Mouse (Mus musculus) urinary bladder, postnatal 14 days (tissue): ENCODE measurements around the gene Ostf1.
A peak's percentile ranks its signal among the peaks of the same experiment; 100 is the strongest.

Experiments used
- DNase-seq: peaks from one replicate; pipeline ENCODE4 v3.0.0; 2021; ENCODE audit warnings: low spot score

The Ostf1 gene

DNA sequence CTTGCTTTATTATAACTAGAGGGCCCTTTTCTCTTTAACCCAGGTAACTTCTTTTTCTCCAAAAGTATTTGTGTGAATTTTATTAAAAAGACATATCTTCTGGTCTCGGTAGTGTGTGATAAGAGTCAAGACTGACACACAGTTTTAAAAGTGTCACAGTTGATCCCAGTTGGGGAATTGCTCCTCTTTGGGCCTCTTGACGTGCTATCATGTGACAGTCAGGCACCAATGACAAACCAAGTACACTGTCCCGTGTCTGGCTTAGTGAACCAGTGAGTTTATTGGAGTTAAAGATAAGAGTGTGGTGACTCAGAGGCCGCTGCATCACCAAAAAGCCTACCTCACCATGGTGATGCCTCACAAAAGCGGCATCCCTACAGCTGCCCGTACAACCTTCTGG is 12.5 kb upstream of the Ostf1 start:
- no peak for DNase-seq

DNA sequence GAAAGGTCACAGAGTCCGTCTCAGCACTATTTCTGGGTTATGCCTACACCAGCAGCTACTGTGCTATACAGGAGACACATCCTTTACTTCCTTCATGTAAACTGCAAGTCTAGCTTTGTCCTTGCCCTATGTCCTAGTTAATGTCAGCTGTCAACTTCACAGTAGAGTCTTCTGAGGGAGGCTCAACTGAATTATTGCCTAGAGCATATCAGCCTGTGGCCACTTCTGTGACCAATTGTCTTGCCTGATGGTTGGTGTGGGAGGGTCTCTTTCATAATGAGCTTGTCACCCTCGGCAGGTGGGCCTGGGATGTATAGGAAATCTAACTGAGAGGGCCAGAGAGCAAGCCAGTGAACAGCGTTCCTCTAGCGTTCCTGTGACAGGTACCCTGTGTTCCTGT is 11.8 kb upstream of the Ostf1 start:
- DNase-seq: no peak

DNA sequence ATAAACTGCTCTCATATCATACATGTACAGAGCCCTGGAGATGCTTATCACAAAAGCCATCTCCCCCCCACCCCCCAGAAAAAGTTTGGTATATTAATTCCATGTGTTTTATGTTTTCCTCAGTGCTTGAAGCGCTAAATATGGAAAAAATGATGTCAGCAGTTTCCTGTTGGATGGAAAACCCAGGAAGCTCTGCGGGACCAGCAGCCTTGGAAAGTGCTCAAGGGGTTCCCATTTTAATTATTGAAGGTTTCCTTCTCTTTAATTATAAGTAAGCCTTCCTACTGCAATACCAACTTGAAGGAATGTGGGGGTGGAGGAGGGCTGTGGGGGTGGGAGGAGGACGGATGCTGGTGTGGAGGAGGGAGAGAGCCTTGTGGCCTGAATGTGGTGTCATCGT is 9.4 kb upstream of the Ostf1 start:
- DNase-seq: no peak

DNA sequence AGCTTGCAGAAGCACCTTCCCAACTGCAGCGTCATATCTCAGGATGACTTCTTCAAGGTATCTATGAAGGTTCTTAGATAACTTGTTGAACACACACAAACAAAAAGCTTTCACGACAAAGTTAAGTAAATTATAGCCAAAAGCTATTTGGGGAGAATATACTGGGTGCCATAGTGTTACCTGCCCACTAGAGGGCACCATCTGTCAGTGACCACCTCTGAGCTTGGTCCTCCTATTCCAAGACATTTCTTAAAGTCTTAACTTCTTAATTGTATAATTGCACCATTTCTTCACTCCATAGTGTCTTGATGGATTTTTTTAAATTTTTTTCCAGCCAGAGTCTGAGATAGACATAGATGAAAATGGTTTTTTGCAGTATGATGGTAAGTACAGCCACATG is 7.9 kb upstream of the Ostf1 start:
- DNase-seq: peak; percentile 12

DNA sequence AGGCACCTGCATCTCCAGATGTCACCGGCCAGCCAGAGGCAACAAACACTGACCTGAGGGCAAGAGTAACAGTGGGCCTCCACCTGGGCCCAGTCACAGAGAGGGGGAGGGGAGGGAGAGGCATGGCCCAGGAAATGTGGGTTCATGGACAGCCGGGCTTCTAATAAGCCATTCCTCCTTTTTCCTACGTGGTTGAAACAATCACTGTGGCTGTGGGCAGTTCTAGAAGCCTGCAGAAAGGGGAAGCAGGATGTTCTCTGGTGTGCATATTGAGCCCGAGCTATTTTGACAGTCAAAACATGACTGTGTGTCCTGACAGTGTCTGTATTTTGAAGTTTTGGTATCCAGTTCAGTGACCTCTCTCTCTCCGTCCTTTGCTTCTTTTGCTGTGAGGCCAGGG is 7.3 kb upstream of the Ostf1 start:
- DNase-seq: no peak

DNA sequence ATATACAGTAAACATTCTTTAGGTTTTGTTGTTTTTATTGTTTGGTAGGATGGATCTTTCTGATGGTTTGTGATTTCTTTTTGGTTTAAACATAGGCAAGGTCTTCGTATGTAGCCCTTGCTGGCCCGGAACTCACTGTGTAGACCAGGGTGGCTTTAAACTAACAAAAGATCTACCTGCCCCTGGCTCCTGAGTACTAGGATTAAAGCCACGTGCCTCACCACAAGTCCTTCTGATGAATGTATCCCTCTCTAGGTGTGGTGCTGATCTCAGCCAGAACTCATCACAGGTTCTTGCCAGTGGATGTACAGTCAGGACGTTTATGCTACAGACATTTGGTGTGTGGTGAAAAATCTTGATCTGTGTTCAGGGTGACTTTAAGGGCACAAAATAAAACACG is 6.3 kb upstream of the Ostf1 start:
- no peak for DNase-seq

DNA sequence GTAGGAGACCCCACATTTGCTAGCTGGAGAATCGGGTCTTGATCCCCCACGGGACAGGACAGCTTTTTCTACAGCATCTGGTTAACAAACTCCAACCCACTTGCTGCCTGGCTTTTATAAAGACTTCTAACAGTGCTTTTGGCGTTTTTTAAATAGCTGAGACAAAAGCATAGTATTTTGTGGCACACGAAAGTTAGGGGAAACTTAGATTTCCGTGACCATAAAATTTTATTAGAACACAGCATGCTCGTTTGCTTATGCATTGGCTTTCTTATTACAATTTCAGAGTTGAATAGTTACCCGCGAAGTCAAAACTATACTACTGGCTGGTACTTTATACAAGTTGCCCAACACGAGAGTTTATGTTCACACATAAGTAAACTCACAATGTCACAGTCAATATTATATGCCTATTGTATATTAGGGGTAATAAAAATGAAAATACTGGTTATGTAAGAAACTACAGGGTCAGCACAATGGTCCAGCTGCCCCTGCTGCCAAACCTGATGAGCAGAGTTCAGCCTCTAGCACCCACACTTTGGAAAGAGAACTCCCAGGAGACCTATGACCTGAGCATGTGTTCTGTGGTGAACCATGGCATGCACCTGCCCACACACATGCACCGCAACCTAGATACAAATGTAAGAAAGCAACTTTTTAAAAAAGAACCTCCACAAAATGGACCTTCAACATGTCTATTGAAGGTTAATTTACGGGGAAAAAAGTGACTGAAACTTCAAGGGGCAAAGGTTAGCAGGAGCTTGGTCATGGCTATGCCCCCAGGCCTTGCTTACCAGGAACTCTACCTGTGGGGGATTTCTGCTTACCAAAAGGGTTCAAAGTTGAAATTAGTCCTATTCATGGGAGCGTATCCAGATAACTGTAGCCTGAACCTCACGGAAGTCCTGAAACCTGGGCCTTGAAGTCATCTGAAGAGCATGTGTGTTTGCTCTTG is 885 bp upstream of the Ostf1 start:
- DNase-seq: no peak

DNA sequence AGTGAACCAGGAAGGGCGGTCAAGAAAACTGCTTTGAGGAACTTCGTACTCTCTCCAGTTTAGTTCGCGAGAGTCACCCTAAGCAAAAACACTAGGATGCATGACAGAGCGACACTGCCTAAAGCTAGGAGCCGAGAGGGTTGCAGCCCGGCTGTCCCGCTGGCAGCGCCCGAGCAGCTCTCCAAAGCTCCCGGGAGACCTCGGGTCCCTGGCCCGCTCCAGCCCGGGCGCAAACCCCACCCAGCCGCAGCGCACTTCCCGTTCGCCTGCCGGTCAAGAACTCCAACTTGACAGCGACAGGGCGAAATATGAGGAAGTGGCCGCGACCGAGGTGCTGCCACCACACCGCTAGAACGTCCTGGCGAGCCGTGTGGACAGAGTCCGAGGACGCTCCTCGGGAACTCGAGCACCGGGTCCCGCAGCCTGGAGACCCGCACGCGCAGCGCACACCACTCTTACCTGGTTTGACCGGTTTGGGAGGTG is 421 bp downstream of the Ostf1 start:
- peak; percentile 67 for DNase-seq

DNA sequence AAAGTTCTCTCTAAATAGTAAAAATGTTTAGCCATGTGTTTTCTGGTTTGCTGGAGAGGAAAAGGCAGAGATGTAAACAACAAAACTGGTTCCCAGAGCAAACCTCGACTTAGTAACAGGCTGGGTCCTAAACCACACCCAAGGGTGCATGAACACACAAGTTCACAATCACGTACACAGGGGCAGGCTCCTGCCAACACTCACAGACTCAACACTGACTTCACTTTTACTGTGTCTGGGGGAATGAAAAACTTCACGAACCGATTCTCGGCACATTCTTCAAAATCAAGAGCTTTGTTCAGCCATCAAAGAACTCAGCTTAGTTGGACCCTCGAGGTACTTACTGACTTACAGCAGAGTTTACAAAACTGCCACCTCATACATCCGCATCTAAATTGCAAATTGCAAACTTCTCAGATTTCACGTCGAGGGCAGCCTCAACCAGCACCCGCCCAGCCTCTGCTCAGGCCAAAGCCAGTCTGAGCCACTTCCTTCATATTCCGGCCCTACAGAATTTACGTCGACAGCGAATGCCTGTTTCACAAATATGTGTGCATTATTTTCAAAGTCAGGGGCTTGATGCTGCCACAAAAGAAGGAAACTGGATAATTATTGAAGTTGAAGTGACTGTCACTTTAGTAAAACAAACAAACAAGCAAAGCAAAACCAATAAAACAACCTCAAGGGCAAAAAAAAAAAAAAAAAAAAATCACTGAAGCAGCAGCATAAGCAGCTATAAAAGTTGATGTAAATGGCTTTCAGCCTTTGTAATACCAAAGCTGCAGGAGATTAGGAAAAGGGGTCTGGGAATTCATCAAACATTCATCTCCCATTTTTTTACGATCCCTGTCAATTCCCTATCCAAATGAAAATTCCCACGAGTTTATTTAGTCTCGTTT is 1.2 kb downstream of the Ostf1 start:
- DNase-seq: peak; percentile 47

DNA sequence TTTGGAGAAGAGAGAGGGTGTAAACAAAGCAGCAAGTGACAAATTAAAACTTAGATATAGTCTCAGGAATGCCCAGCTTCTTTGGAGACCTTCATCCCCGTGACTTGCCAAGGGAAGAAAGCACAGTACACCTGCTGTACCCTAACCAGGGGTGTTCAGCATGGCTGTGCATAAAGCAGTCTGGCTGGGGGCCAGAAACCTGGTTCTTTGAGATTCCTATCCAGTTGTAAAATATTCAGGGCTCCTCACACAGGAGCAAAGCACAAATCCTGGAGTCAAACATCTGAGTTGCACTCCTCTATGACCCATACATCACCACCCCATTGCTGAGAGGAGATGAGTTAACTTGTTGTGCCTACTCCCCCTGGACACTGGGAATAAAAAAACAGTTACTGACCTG is 2.0 kb downstream of the Ostf1 start:
- peak; percentile 62 for DNase-seq

DNA sequence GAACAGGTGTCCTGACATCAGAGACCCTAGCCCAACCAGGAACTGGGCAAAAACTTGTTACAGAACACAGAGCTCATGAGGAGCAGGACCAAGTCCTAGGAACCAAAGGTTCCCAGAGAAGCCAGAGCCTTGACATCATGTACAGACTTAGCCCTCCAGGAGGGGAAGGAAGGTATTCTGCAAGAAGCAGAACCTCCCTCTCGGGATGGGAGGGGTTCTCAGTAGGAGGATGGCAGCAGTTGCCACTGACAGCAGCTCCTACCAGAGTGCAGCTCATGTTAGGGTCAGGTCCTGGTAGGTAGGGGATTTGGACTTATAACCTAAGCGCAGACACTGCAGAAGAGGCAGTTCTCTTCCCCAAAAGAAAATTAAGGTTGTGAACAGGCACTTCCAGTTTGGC is 7.7 kb downstream of the Ostf1 start:
- DNase-seq: no peak

DNA sequence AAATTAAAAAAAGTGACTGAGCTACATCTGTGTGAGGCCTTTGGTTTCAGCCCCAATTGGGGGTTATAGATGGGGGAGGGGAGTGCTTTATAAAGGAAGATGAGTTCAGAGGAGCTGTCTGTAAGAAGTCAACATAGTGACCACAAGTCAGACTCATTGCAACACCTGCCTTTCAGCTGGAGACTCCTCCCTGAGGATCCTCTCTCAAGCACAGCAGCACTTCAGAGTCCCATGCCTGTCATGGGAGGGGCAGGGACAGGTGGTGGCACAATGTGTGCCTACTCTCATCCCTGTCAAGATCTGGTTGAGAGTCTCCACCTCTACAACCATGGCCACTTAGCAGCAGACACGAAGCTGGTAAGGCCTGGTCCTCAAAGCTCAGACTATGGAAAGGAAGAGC is 11.9 kb downstream of the Ostf1 start:
- DNase-seq: no peak

DNA sequence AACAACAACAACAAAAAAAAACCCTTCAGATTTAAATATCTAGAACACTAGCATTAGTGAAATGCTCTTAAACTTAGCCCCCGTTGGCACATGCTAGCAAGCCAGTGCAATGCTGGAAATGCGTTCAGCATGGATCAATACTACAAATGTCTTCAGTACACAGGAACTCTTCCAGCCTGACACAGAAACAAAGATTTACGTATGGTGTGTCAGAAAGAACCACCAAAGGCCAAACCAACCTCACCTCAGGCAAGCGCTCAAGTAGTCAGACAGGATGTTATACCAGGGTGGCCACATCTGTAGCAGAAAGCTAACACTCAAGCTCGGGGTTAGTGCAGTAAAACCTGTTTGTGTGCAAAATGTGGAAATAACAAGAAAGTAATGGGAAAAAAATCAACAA is 12.6 kb downstream of the Ostf1 start:
- DNase-seq: no peak

DNA sequence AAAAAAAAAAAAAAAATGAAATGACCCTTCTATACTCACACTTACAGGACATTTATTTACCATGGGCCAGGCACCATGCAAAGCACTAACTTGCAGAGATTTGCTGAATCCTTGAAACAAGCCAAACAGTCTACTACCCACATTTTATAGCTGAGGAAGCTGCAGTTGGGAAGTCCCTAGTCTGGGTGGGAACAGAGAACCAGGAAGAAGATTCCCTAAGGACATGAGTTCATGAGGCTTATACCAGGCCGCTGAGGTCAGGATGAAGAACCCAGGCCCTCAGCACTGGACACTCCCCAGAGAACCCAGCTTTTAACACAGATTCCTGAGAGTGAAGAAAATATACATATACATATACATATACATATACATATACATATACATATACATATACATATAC is 14.1 kb downstream of the Ostf1 start:
- DNase-seq: no peak

DNA sequence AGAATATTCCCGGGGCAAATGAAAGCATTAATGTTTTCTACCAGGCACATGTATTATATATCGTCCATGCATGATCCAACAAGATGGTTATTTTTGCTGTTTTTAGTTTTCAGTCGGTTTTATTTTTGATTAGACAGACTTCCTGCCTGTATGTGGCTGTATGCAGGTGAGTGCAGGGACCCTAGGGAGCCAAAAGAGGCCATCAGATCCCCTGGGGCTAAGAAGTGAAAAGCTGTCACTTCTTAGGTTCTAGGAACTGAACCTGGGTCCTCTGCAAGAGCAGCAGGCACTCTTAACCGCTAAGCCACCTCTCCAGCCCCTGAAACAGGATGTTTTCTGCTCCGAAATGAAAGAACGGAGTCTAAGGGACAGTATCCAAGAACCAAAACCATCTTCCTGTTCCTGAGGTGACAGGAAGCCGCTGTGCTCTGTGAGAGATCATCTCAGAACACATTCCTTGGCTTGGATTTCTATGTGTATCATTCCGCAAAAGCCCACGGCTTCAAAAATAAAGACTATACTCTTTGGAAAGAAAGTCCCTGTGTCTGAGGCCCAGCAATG is 15.9 kb downstream of the Ostf1 start:
- no peak for DNase-seq

DNA sequence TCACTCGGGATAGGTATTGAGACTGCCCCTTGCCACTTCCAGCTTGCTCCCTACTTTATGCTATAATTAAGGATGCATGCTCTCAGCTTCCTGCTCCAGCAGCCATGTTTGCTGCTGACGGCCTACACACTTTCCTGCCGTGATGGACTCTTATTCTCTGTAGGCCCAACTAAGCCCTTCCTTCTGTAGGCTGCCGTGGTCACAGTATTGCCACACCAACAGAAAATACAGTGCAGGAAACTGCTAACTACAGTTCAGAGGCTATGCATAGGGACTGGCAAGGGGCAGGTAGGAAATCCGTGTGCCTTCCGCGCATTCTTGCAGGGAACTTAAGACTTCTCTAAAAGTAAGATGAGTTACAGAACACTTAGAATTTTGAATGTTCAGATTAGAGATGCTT is 17.3 kb downstream of the Ostf1 start:
- no peak for DNase-seq

DNA sequence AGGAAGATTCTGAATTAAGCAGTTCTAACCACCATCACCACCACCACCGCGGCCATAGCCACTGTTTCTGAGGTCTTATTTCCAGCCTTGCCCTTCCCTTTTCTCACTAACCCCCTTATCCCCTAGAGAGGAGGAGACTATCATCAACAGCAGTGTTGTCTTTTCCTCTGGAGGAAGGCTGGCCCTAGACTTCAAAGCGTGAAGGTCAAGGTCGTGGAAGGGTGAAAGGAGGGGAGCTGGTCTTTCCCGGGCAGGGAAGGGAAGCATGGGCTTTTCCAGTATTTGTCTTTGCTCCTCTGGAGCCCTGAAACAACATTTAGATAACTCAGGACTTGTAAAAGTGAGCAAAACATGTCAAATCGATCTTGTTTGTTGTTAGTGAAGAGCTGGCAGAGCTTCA is 22.6 kb downstream of the Ostf1 start:
- DNase-seq: no peak

DNA sequence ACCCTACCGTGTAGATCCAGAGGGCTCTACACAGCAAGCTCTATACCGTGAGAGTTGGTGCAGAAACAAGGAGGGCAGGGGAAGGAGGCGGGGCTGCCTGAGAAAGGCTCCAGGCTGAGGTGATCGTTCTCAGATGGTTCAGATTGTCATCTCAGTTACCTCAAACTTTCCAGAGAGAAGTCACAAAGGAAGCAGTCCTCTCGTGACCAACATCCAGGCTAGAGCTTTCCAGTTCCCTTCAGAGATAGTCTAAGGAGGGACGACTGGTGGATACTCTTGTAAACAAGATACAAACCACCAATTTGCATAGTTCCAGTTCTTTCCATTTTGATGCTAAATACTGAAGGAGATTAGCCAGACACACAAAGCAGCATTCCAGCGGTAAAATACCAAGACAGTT is 23.7 kb downstream of the Ostf1 start:
- DNase-seq: no peak

DNA sequence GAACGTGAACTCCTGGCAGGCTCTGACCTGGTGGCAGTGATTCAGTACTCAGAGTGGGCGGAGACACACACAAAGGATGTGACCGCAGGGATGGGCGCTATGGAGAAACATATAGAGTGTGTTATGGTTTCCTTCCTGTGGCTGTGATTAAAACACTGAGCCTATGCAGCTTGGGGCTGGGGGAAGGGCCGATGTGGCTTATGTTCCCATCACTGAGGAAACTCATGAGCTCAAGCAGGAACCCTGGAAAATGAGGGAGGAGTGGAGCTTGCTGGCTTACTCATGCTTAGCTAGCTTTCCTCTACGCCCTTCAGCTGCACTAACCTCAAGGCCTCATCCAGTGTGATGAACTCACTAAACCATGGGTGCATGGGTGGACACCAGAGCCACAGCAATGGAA is 28.6 kb downstream of the Ostf1 start:
- DNase-seq: no peak

DNA sequence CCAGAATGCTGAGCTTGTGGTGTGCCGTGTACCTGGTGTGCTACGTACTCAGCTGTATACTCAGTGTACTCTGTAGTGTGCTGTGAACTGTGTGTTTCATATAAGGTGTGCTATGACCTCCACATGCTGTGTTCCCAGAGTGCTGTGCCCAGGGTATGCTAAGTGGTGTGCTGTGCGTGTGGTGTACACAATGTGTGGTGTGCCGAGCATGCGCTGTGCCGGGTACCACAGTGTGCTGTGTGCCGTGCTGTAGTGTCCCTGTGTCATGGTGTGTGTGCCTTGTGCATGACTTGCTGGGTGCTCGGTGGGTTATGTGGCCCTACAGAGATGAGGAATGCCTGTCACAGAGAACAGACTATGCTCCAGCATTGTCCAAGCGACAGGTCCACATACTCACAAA is 31.0 kb downstream of the Ostf1 start:
- no peak for DNase-seq

DNA sequence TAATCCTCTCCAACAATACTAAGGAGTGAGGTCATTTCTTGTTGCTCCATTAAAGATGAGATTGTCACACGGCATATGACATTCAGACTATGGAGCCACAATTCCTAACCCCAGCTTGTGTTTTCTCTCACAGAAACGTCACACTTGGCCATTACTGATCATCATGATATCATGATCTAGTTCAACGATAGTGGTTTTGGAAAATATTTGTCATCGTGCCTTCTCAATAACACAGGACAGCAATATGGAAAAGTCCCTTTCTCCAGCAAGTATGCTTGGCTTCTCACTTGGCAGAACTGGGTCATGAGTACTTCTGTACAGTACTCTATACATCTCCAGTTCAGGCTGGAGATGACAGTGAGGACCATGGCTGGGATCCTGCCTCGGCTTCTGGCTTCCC is 32.0 kb downstream of the Ostf1 start:
- no peak for DNase-seq

DNA sequence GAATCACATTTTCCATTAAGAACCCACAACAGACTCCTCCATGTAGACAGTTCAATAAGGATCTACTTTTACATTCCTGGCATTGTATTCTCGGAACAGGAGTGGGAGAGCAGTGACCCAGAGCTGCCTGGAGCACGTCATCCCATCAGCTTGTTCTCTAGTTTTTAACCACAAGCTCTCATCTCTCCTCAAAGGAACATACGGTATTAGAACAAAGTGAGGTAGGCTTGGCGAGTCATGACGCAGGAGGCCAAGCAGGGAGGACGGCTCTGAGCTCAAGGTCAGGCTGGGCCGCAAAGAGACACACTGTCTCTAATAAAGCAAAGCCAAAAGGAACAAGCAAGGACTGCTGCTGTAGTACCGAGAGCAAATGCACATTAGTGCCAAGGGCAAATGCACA is 32.6 kb downstream of the Ostf1 start:
- DNase-seq: no peak
